Mouse (Mus musculus) CH12.LX (cell line): ENCODE data around the gene Rpia. TPM values are rescaled to one million over a fixed set of nuclear protein-coding genes. Genes with fewer than 3 reads are reported as not detected.
A peak's percentile ranks its signal among the peaks of the same experiment; 100 is the strongest.

Experiments
- DNase-seq: peaks from one replicate; pipeline ENCODE4 v3.0.0-alpha.2; 2013; ENCODE audit errors: extremely low read depth
- H3K27ac ChIP-seq: 2 replicates; pipeline ENCODE4 v1.5.1; 2012; ENCODE audit warnings: low read depth, mild to moderate bottlenecking, control low read depth, moderate library complexity; ENCODE audit not compliant: insufficient read depth
- H3K27me3 ChIP-seq: replicated peaks from 2 replicates; pipeline ENCODE3; 2012; ENCODE audit warnings: inconsistent platforms
- H3K36me3 ChIP-seq, 2 experiments: replicated peaks in 1 of 2; 2 replicates each; pipeline versions ENCODE3 to v1.6.1; 2012; ENCODE audit warnings: inconsistent platforms in 1 of 2, low read length in 1 of 2, mild to moderate bottlenecking in 1 of 2, mixed read lengths in 1 of 2, moderate library complexity in 1 of 2; ENCODE audit not compliant: control insufficient read depth in 1 of 2, insufficient read depth in 1 of 2
- H3K4me1 ChIP-seq, 2 experiments: 2 replicates each; pipeline ENCODE4 v1.6.1; 2012; ENCODE audit warnings: inconsistent platforms in 1 of 2, moderate library complexity in 1 of 2; ENCODE audit not compliant: insufficient read depth in 2 of 2, control insufficient read depth in 1 of 2
- H3K4me2 ChIP-seq: 2 replicates; pipeline ENCODE4 v1.6.1; 2012; ENCODE audit warnings: low read depth, mild to moderate bottlenecking, control low read depth; ENCODE audit not compliant: poor library complexity, insufficient read depth, severe bottlenecking
- H3K4me3 ChIP-seq, 3 experiments: fragments of 150-350 bp in 1 of 3; sonication (generic) in 1 of 3; replicated peaks in 1 of 3; 2 replicates each; pipeline versions ENCODE3 to v1.5.1; 2011 to 2012; ENCODE audit warnings: low read depth in 2 of 3, low read length in 2 of 3, mild to moderate bottlenecking in 2 of 3, moderate library complexity in 2 of 3, control low read depth in 1 of 3, improper control_type of control experiment in 1 of 3, inconsistent platforms in 1 of 3, mixed read lengths in 1 of 3; ENCODE audit not compliant: poor library complexity in 1 of 3
- H3K79me2 ChIP-seq: replicated peaks from 2 replicates; pipeline ENCODE4 v1.6.1; 2012; ENCODE audit warnings: mild to moderate bottlenecking, moderate library complexity; ENCODE audit not compliant: control insufficient read depth, poor library complexity, insufficient read depth, severe bottlenecking; ENCODE audit errors: extremely low read depth
- H3K9ac ChIP-seq: 2 replicates; pipeline ENCODE4 v1.6.1; 2012; ENCODE audit warnings: low read depth, mild to moderate bottlenecking, control low read depth, moderate library complexity; ENCODE audit not compliant: insufficient read depth
- H3K9me3 ChIP-seq: replicated peaks from 2 replicates; pipeline ENCODE3; 2012; ENCODE audit warnings: low read length, inconsistent platforms, mixed read lengths
- BHLHE40 ChIP-seq: IDR thresholded peaks from 2 replicates; pipeline ENCODE4 v1.6.1; 2011; ENCODE audit warnings: mild to moderate bottlenecking, low read depth, low read length, improper control_type of control experiment
- CHD1 ChIP-seq: IDR thresholded peaks from 2 replicates; pipeline ENCODE4 v1.6.1; 2012; ENCODE audit warnings: low read depth, low read length, improper control_type of control experiment, inconsistent platforms
- CHD2 ChIP-seq: IDR thresholded peaks from 2 replicates; pipeline ENCODE4 v1.6.1; 2011; ENCODE audit warnings: low read length, improper control_type of control experiment
- CTCF ChIP-seq, 2 experiments: IDR thresholded peaks in 1 of 2; conservative IDR thresholded peaks in 1 of 2; 2 replicates each; pipeline ENCODE4 v1.5.1; 2011 to 2012; ENCODE audit warnings: low read depth in 2 of 2, low read length in 2 of 2, improper control_type of control experiment in 1 of 2, inconsistent platforms in 1 of 2, mild to moderate bottlenecking in 1 of 2, moderate library complexity in 1 of 2
- HCFC1 ChIP-seq: IDR thresholded peaks from 2 replicates; pipeline ENCODE4 v1.6.1; 2012; ENCODE audit warnings: low read depth, mild to moderate bottlenecking, inconsistent platforms, low read length, improper control_type of control experiment
- MAX ChIP-seq: IDR thresholded peaks from 2 replicates; pipeline ENCODE4 v1.6.1; 2011; ENCODE audit warnings: low read length, improper control_type of control experiment
- MYC ChIP-seq: IDR thresholded peaks from 2 replicates; pipeline ENCODE4 v1.6.1; 2011; ENCODE audit warnings: low read depth, mild to moderate bottlenecking, improper control_type of control experiment, low read length
- POLR2AphosphoS2 ChIP-seq: IDR thresholded peaks from 2 replicates; pipeline ENCODE4 v1.6.1; 2011; ENCODE audit warnings: low read depth, low read length, improper control_type of control experiment
- SIN3A ChIP-seq: IDR thresholded peaks from 2 replicates; pipeline ENCODE4 v1.6.1; 2012; ENCODE audit warnings: low read length, improper control_type of control experiment, inconsistent platforms
- USF2 ChIP-seq: conservative IDR thresholded peaks from 2 replicates; pipeline ENCODE4 v1.6.1; 2011; ENCODE audit warnings: low read depth, low read length, improper control_type of control experiment
- ZC3H11A ChIP-seq: IDR thresholded peaks from 2 replicates; pipeline ENCODE4 v1.6.1; 2012; ENCODE audit warnings: low read depth, mild to moderate bottlenecking, inconsistent platforms, low read length, improper control_type of control experiment
- ZMIZ1 ChIP-seq: IDR thresholded peaks from 2 replicates; pipeline ENCODE4 v1.6.1; 2012; ENCODE audit warnings: low read depth, mild to moderate bottlenecking, inconsistent platforms, low read length, improper control_type of control experiment
- dilution Hi-C: fragments of 300-500 bp; cut with MboI; formaldehyde crosslinking; loops from 2 replicates; pipeline ENCODE4 v1.14.3; 2020; ENCODE audit warnings: low sequenced_read_pairs; ENCODE audit not compliant: extremely low pct_unique_long_range_greater_than_20kb, extremely low pct_ligation_motif_present
- in situ Hi-C: fragments of 300-500 bp; cut with MboI; formaldehyde crosslinking; loops from 3 replicates; pipeline ENCODE4 v1.14.3; 2019; ENCODE audit warnings: low sequenced_read_pairs, low pct_ligation_motif_present, low pct_unique_long_range_greater_than_20kb, mixed read lengths
- polyA plus RNA-seq: library from polyadenylated mRNA; unstranded; fragments of >175 nt; gene quantifications from 2 replicates; pipeline ENCODE4 v1.2.1, GENCODE M21; 2012; ENCODE audit warnings: low read depth; ENCODE audit not compliant: insufficient read length
- total RNA-seq, 2 experiments: library from RNA; depleted of rRNA; stranded (reverse); fragments of 300-350 nt in 1 of 2; fragments of >200 nt in 1 of 2; gene quantifications; 2 replicates each; pipeline ENCODE4 v1.2.3; 2012 to 2014

Gene Rpia
- total and polyA plus RNA-seq, 3 experiments: 55.7 to 65.1 (median 57.8) TPM

GRCm38 (mm10) chr6:70792644-70793043 lies 612 bp upstream of the Rpia start:
- TF ChIP-seq POLR2AphosphoS2 (0 out of 2 replicates have a peak, but pooled peaks have one; percentile 1), MYC (0 out of 2 replicates have a peak, but pooled peaks have one; percentile 32), SIN3A (peak; percentile 13; the same call in 1 of the 2 replicates), CTCF (conservative IDR thresholded peaks at IDR 0.05 in 1 of 2, IDR thresholded peaks at IDR 0.05 in 1 of 2; ENCODE audit: low read depth in 2 of 2, low read length in 2 of 2) (no peak), BHLHE40 (peak; percentile 82), CHD1 (0 out of 2 replicates have a peak, but pooled peaks have one; percentile 48), MAX (0 out of 2 replicates have a peak, but pooled peaks have one; percentile 45), ZC3H11A (no peak)
- dilution Hi-C loops: no loop called here

DNA sequence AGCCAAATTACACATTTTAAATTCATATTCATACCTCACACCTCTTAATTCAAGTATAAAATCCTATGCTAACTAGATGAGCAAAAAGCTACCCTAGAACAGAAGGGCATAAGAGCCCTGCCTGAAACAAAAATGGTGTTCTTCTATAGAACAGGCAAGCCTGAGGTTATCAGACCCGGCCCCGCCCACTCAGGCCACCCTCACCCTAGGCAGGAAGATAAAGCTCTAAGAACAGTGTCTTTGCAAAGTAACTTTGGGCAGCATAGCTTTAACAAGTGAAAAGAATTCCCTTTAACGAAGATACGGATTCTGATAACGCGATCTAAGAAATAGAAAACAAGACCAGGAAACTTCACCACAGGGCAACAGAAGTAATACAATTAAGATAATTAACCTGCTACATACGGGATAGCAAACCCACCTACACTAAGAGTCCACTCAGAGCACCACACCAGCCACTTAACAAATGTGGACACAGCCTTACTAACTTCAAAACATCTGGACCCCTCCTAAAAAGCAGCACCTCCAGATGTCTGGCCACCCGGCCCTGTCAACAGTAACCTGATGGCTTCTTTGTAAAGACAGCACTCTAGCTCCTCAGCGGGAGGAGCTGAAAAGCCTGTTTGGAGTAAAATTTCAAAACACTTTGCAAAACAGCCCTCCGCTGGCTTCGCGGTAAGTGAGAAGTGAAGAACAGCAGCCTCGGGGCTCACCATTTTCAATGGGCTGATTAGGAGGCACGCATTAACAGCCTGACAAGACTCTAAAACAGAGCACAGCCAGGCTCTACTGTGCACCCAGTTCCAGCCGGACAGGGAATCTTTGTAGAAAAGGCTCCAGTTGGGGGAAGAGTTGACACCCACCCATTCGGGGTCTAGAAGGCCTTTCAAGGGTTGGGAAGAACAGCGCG lies 925 bp downstream of the Rpia start:
- Histone ChIP-seq H3K4me3 (peak overlapping the region; percentile 59 to 87 (median 70)), H3K4me2 (peak overlapping the region; percentile 58), H3K9me3 (no peaks in the 10 kb centered on the region), H3K79me2 (peaks cover 26% of the 10 kb centered on the region), H3K9ac (peak overlapping the region; percentile 46), H3K4me1 (peaks cover 13 to 52% of the 10 kb centered on the region in 2 experiments; a peak in 3 of 4 replicates), H3K27ac (peak overlapping the region; percentile 23; the same call in 1 of the 2 replicates), H3K36me3 (peaks cover 0 to 28% of the 10 kb centered on the region in 2 experiments), H3K27me3 (no peaks in the 10 kb centered on the region)
- TF ChIP-seq CHD2 (no peak), USF2 (no peak), ZMIZ1 (no peak), HCFC1 (no peak), MYC (0 out of 2 replicates have a peak, but pooled peaks have one; percentile 36), CHD1 (no peak), SIN3A (peak; percentile 62; the same call in 1 of the 2 replicates)
- in situ Hi-C loops: no loop called here
- dilution Hi-C loops: no loop called here
- DNase-seq: peak; percentile 57

More at GRCm38 (mm10) chr6:70792644-70793043, 612 bp upstream of the Rpia start:
- peaks cover 0 to 21% of the 10 kb centered on the region in 2 experiments for H3K36me3 ChIP-seq
- H3K4me1 ChIP-seq: peaks cover 10 to 40% of the 10 kb centered on the region in 2 experiments; a peak in 3 of 4 replicates
- no peaks in the 10 kb centered on the region for H3K27me3 ChIP-seq
- peak overlapping the region; percentile 78 for H3K9ac ChIP-seq
- peak overlapping the region; percentile 59 to 74 (median 71) for H3K4me3 ChIP-seq
- peak overlapping the region; percentile 90; the same call in 1 of the 2 replicates for H3K4me2 ChIP-seq
- in situ Hi-C loops: no loop called here
- peak; percentile 62 for DNase-seq
- peaks cover 20% of the 10 kb centered on the region for H3K79me2 ChIP-seq
- H3K27ac ChIP-seq: peak overlapping the region; percentile 20; the same call in 1 of the 2 replicates
- H3K9me3 ChIP-seq: no peaks in the 10 kb centered on the region
